Mouse (Mus musculus) CD8-positive naive resting alpha-beta T cell, adult 2 months (primary cell): ENCODE data around the gene Gmnn.

Experiments used
- DNase-seq, 2 experiments: peaks; one replicate each; pipeline ENCODE4 v3.0.0; 2022; ENCODE audit warnings: low read depth in 2 of 2, low spot score in 2 of 2

Gene Gmnn

DNA sequence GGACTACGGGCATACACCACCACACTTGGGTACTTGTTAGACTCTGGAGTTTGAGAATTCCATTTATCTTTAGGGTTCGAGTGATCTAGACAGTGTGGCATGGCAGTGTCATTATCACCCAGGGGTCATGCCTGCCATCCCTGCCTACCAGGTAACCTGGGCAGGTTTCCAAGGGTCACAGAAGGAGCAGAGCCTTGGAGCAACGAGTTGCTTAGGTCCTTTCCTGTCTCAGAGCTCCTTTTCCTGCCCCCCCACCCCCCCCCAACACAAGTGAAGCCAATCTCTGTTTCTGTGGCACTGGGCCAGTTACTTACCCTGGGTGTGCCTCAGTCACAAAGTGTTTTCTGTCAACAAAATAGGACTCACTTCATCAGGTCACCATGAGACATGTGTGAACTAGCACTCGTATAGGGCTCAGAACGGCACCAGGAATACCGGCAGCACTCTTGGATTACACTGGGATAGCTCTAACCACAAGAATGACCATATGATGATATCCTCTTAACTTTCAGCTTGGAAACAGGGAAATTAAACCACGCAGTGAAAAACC lies 49.1 kb downstream of the Gmnn start:
- no peak for DNase-seq

GRCm38 (mm10) chr13:24710968-24711367 lies 50.8 kb downstream of the Gmnn start:
- DNase-seq: no peak

DNA sequence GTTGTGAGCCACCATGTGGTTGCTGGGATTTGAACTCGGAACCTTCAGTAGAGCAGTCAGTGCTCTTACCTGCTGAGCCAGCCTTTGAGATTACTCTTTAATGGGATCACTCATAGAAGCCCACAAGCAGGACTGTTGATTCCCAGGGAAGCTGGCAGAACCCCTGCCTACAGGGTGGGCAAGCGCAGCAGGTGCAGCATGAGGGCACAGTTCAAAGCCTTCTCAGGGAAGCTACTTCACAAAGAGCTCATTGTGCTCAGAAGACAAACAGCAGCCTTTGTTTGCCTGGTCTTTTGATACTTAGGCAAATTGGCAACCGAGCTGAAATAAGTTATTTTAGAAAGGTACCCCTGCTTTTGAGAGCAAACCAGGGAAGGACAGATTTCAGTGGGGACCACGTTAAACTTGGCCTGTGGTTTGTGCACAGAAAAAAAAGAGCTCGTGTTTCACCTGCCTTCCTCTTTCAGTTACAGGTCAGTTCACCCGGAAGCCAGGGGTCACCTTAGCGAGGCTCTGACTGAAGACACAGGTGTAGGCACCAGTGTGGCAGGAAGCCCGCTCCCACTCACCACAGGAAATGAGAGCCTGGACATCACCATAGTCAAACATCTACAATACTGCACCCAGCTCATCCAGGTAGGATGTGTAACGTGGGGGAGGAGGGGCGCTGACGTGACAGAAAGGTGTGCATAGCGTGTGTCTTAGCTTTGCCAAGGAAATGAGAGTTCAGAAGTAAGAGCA lies 51.9 kb downstream of the Gmnn start:
- no peak for DNase-seq

GRCm38 (mm10) chr13:24702128-24702527 lies 59.6 kb downstream of the Gmnn start:
- DNase-seq: no peak
